Mouse (Mus musculus): ENCODE measurements around the gene Clock. TPM values are rescaled to one million over a fixed set of nuclear protein-coding genes. Genes with fewer than 3 reads are reported as not detected.

Gene Clock
- polyA plus RNA-seq, 1 experiment from 2014 or later, result 3.6 TPM

- Histone ChIP-seq H3K9me3 (replicated peaks) (no peaks in the 10 kb centered on the region), H3K4me1 (no peaks in the 10 kb centered on the region), H3K4me3 (no peak overlapping the region), H3K27ac (no peak overlapping the region), H3K36me3 (peaks cover 5% of the 10 kb centered on the region), H3K9ac (no peak overlapping the region), H3K27me3 (replicated peaks) (no peaks in the 10 kb centered on the region), H3K4me2 (no peak overlapping the region)
- ATAC-seq, result no peak
These were observed 58.1 kb downstream of the Clock start for GRCm38 (mm10) chr5:76246539-76246938.

- Histone ChIP-seq H3K9me3 (replicated peaks) (no peaks in the 10 kb centered on the region), H3K9ac (no peak overlapping the region), H3K27me3 (replicated peaks) (no peaks in the 10 kb centered on the region), H3K27ac (no peak overlapping the region), H3K36me3 (peaks cover 5% of the 10 kb centered on the region), H3K4me2 (no peak overlapping the region), H3K4me1 (no peaks in the 10 kb centered on the region), H3K4me3 (no peak overlapping the region)
- 80% methylated on average over 3 of the region's 3 CpGs for WGBS (ENCODE audit: insufficient replicate concordance)
- no peak for ATAC-seq
These were observed 59.2 kb downstream of the Clock start for GRCm38 (mm10) chr5:76245419-76245818.

- peaks cover 8% of the 10 kb centered on the region for H3K36me3 ChIP-seq
- no peaks in the 10 kb centered on the region for H3K4me1 ChIP-seq
- H3K9ac ChIP-seq, result no peak overlapping the region
- H3K4me3 ChIP-seq, result no peak overlapping the region
- 84% methylated on average over 10 of the region's 10 CpGs for WGBS (ENCODE audit: insufficient replicate concordance)
- H3K4me2 ChIP-seq, result no peak overlapping the region
- ATAC-seq, result no peak
- H3K27ac ChIP-seq, result no peak overlapping the region
- H3K27me3 ChIP-seq (replicated peaks), result no peaks in the 10 kb centered on the region
- no peaks in the 10 kb centered on the region for H3K9me3 ChIP-seq (replicated peaks)
These were observed 60.2 kb downstream of the Clock start for GRCm38 (mm10) chr5:76244430-76244829.

GRCm38 (mm10) chr5:76243929-76244328 is 60.7 kb downstream of the Clock start:
- 79% methylated on average over 4 of the region's 4 CpGs for WGBS (ENCODE audit: insufficient replicate concordance)
- no peak overlapping the region for H3K27ac ChIP-seq
- H3K4me2 ChIP-seq, result no peak overlapping the region
- peaks cover 8% of the 10 kb centered on the region for H3K36me3 ChIP-seq
- no peak overlapping the region for H3K4me3 ChIP-seq
- no peaks in the 10 kb centered on the region for H3K27me3 ChIP-seq (replicated peaks)
- no peaks in the 10 kb centered on the region for H3K9me3 ChIP-seq (replicated peaks)
- no peaks in the 10 kb centered on the region for H3K4me1 ChIP-seq
- no peak for ATAC-seq
- no peak overlapping the region for H3K9ac ChIP-seq

GRCm38 (mm10) chr5:76243274-76243673 is 61.3 kb downstream of the Clock start:
- WGBS (ENCODE audit: insufficient replicate concordance), result 75% methylated on average over 3 of the region's 3 CpGs
- ATAC-seq, result no peak
- H3K27me3 ChIP-seq (replicated peaks), result no peaks in the 10 kb centered on the region

GRCm38 (mm10) chr5:76231171-76231855 is 73.3 kb downstream of the Clock start:
- Histone ChIP-seq H3K9ac (no peak overlapping the region), H3K27ac (no peak overlapping the region), H3K4me3 (no peak overlapping the region), H3K4me2 (no peak overlapping the region), H3K27me3 (replicated peaks) (no peaks in the 10 kb centered on the region), H3K9me3 (replicated peaks) (no peaks in the 10 kb centered on the region), H3K4me1 (no peaks in the 10 kb centered on the region), H3K36me3 (peaks cover 53% of the 10 kb centered on the region)
- 84% methylated on average over 13 of the region's 13 CpGs for WGBS (ENCODE audit: insufficient replicate concordance)
- ATAC-seq, result no peak

More at GRCm38 (mm10) chr5:76243274-76243673, 61.3 kb downstream of the Clock start:
- Histone ChIP-seq H3K9ac (no peak overlapping the region), H3K4me2 (no peak overlapping the region), H3K27ac (no peak overlapping the region), H3K4me3 (no peak overlapping the region), H3K4me1 (no peaks in the 10 kb centered on the region), H3K9me3 (replicated peaks) (no peaks in the 10 kb centered on the region), H3K36me3 (peaks cover 8% of the 10 kb centered on the region)

- no peak overlapping the region for H3K9ac ChIP-seq
- H3K36me3 ChIP-seq, result peaks cover 11% of the 10 kb centered on the region
- 59% methylated on average over 6 of the region's 6 CpGs for WGBS (ENCODE audit: insufficient replicate concordance)
- H3K4me1 ChIP-seq, result peaks cover 9% of the 10 kb centered on the region; the same call in 1 of the 2 replicates
- no peak overlapping the region for H3K4me2 ChIP-seq
- H3K9me3 ChIP-seq (replicated peaks), result no peaks in the 10 kb centered on the region
- no peak overlapping the region for H3K27ac ChIP-seq
- H3K27me3 ChIP-seq (replicated peaks), result no peaks in the 10 kb centered on the region
- ATAC-seq, result no peak
- no peak overlapping the region for H3K4me3 ChIP-seq
These were observed 87.9 kb downstream of the Clock start for GRCm38 (mm10) chr5:76216691-76217090.

- Histone ChIP-seq H3K36me3 (peaks cover 79% of the 10 kb centered on the region), H3K9me3 (replicated peaks) (no peaks in the 10 kb centered on the region), H3K4me2 (no peak overlapping the region), H3K4me3 (no peak overlapping the region), H3K9ac (no peak overlapping the region), H3K27ac (no peak overlapping the region), H3K27me3 (replicated peaks) (no peaks in the 10 kb centered on the region), H3K4me1 (no peaks in the 10 kb centered on the region)
- ATAC-seq, result no peak
- WGBS (ENCODE audit: insufficient replicate concordance), result 84% methylated on average over 5 of the region's 5 CpGs
These were observed 96.5 kb downstream of the Clock start for GRCm38 (mm10) chr5:76208066-76208465.

- Histone ChIP-seq H3K9me3 (replicated peaks) (no peaks in the 10 kb centered on the region), H3K4me1 (no peaks in the 10 kb centered on the region), H3K9ac (no peak overlapping the region), H3K27me3 (replicated peaks) (no peaks in the 10 kb centered on the region), H3K4me3 (no peak overlapping the region), H3K36me3 (peaks cover 88% of the 10 kb centered on the region), H3K4me2 (no peak overlapping the region), H3K27ac (no peak overlapping the region)
- WGBS (ENCODE audit: insufficient replicate concordance), result 82% methylated on average over 2 of the region's 2 CpGs
- no peak for ATAC-seq
These were observed 98.7 kb downstream of the Clock start for GRCm38 (mm10) chr5:76205886-76206285.

GRCm38 (mm10) chr5:76203171-76203570 is 101.4 kb downstream of the Clock start:
- Histone ChIP-seq H3K27ac (no peak overlapping the region), H3K9me3 (replicated peaks) (no peaks in the 10 kb centered on the region), H3K4me3 (no peak overlapping the region), H3K9ac (no peak overlapping the region), H3K36me3 (peaks cover 88% of the 10 kb centered on the region), H3K27me3 (replicated peaks) (no peaks in the 10 kb centered on the region), H3K4me2 (no peak overlapping the region), H3K4me1 (no peaks in the 10 kb centered on the region)
- WGBS (ENCODE audit: insufficient replicate concordance), result 88% methylated on average over 3 of the region's 3 CpGs
- no peak for ATAC-seq

GRCm38 (mm10) chr5:76199346-76199745 is 105.2 kb downstream of the Clock start:
- Histone ChIP-seq H3K4me3 (no peak overlapping the region), H3K27ac (no peak overlapping the region), H3K27me3 (replicated peaks) (no peaks in the 10 kb centered on the region), H3K4me2 (no peak overlapping the region), H3K9me3 (replicated peaks) (no peaks in the 10 kb centered on the region), H3K9ac (no peak overlapping the region), H3K4me1 (peaks cover 4% of the 10 kb centered on the region; the same call in 1 of the 2 replicates), H3K36me3 (peaks cover 70% of the 10 kb centered on the region)
- no peak for ATAC-seq
- 87% methylated on average over 13 of the region's 13 CpGs for WGBS (ENCODE audit: insufficient replicate concordance)

- Histone ChIP-seq H3K27ac (no peak overlapping the region), H3K9ac (no peak overlapping the region), H3K4me2 (no peak overlapping the region), H3K4me1 (peaks cover 34% of the 10 kb centered on the region), H3K4me3 (no peak overlapping the region), H3K27me3 (replicated peaks) (no peaks in the 10 kb centered on the region), H3K9me3 (replicated peaks) (no peaks in the 10 kb centered on the region), H3K36me3 (peaks cover 50% of the 10 kb centered on the region)
- 50% methylated on average over 6 of the region's 6 CpGs for WGBS (ENCODE audit: insufficient replicate concordance)
- no peak for ATAC-seq
These were observed 110.1 kb downstream of the Clock start for GRCm38 (mm10) chr5:76194377-76194945.

GRCm38 (mm10) chr5:76193075-76193474 is 111.5 kb downstream of the Clock start:
- no peak for ATAC-seq
- no peak overlapping the region for H3K9ac ChIP-seq
- no peak overlapping the region for H3K4me2 ChIP-seq
- H3K27me3 ChIP-seq (replicated peaks), result no peaks in the 10 kb centered on the region
- no peak overlapping the region for H3K27ac ChIP-seq
- peaks cover 42% of the 10 kb centered on the region for H3K4me1 ChIP-seq
- H3K9me3 ChIP-seq (replicated peaks), result no peaks in the 10 kb centered on the region
- no peak overlapping the region for H3K4me3 ChIP-seq
- peaks cover 48% of the 10 kb centered on the region for H3K36me3 ChIP-seq
